Mouse (Mus musculus) midbrain, postnatal 0 days (tissue): ENCODE data around the gene Fam205c. TPM values are rescaled to one million over a fixed set of nuclear protein-coding genes. Genes with fewer than 3 reads are reported as not detected.
A peak's percentile ranks its signal among the peaks of the same experiment; 100 is the strongest.

Source experiments
- ATAC-seq: fragments of 200-750 bp; cut with Nextera tagmentation; 2 replicates; pipeline ENCODE4 v1.8.0; 2017; ENCODE audit warnings: moderate number of reproducible peaks, mild to moderate bottlenecking, moderate TSS enrichment, moderate library complexity; ENCODE audit not compliant: low FRiP score
- DNase-seq: peaks from one replicate; pipeline ENCODE4 v3.0.0-alpha.2; 2015; ENCODE audit warnings: low spot score
- H3K27ac ChIP-seq: fragments of 300-500 bp; sonication (generic); 2 replicates; pipeline ENCODE4 v1.5.1; 2014; ENCODE audit warnings: low read depth, mild to moderate bottlenecking, low read length, mixed read lengths
- H3K27me3 ChIP-seq: fragments of 300-500 bp; sonication (generic); 2 replicates; pipeline ENCODE4 v1.6.1; 2014; ENCODE audit warnings: low read length, control low read depth, mixed read lengths; ENCODE audit not compliant: insufficient read depth
- H3K36me3 ChIP-seq: fragments of 300-500 bp; sonication (generic); 2 replicates; pipeline ENCODE4 v1.6.1; 2014; ENCODE audit warnings: low read length, control low read depth, mixed read lengths; ENCODE audit not compliant: insufficient read depth
- H3K4me1 ChIP-seq: fragments of 300-500 bp; sonication (generic); 2 replicates; pipeline ENCODE4 v1.6.1; 2014; ENCODE audit warnings: mild to moderate bottlenecking, control low read depth, antibody characterized with exemption, low read length, mixed read lengths; ENCODE audit not compliant: insufficient read depth
- H3K4me2 ChIP-seq: fragments of 300-500 bp; sonication (generic); 2 replicates; pipeline ENCODE4 v1.6.1; 2014; ENCODE audit warnings: low read depth, mild to moderate bottlenecking, low read length, mixed read lengths; ENCODE audit not compliant: poor library complexity, severe bottlenecking
- H3K4me3 ChIP-seq: fragments of 300-500 bp; sonication (generic); 2 replicates; pipeline ENCODE4 v1.5.1; 2014; ENCODE audit warnings: low read depth, mild to moderate bottlenecking, low read length, moderate library complexity
- H3K9ac ChIP-seq: fragments of 300-500 bp; sonication (generic); replicated peaks from 2 replicates; pipeline ENCODE4 v1.6.1; 2014; ENCODE audit warnings: mild to moderate bottlenecking, low read length, moderate library complexity, mixed read lengths; ENCODE audit not compliant: poor library complexity, severe bottlenecking
- H3K9me3 ChIP-seq: fragments of 300-500 bp; sonication (generic); 2 replicates; pipeline ENCODE4 v1.6.1; 2016; ENCODE audit warnings: low read length, control low read depth
- CTCF ChIP-seq: IDR thresholded peaks from 2 replicates; pipeline ENCODE4 v1.5.1; 2016; ENCODE audit warnings: antibody characterized with exemption, mild to moderate bottlenecking
- WGBS: fragments of 180-500 bp; shearing (Covaris S2); extraction: QIAGEN DNeasy Blood & Tissue Kit; methylation state at CpG from one replicate; pipeline ENCODE4 v1.1.7; 2014; 5-methylcytosine and 5-hydroxymethylcytosine counted together
- polyA plus RNA-seq: library from polyadenylated mRNA; unstranded; fragments of >200 nt; fragmentation: Nextera tagmentation; extraction: Ambion mirVana; gene quantifications from 2 replicates; pipeline ENCODE4 v1.2.1, GENCODE M21; 2015
- total RNA-seq: library from RNA; depleted of rRNA; stranded (reverse); fragments of >200 nt; gene quantifications from 2 replicates; pipeline ENCODE4 v1.2.3, GENCODE M21; 2014

Gene Fam205c
- total and polyA plus RNA-seq, 2 experiments from 2014 or later: 4.4 TPM; not detected in 1

GRCm38 (mm10) chr4:42916617-42917401, 42.8 kb upstream of the Fam205c start, which contains the start of gene Phf24:
Gene Phf24, plus strand, starts transcription at chr4:42916660.
- H3K27me3 ChIP-seq: no peaks in the 10 kb centered on the region
- H3K36me3 ChIP-seq: no peaks in the 10 kb centered on the region
- H3K4me2 ChIP-seq: peak within 1 kb of the TSS; percentile 90
- DNase-seq (peak; percentile 76), ATAC-seq (peak; percentile 80)
- no peak for TF ChIP-seq CTCF
- no peaks in the 10 kb centered on the region for H3K9me3 ChIP-seq
- peaks cover 14% of the 10 kb centered on the region for H3K4me1 ChIP-seq
- H3K27ac ChIP-seq: peak within 1 kb of the TSS; percentile 70
- H3K9ac ChIP-seq: peak within 1 kb of the TSS; percentile 89
- WGBS: 1% methylated on average over 59 of the region's 90 CpGs
- peak within 1 kb of the TSS; percentile 76 for H3K4me3 ChIP-seq

- Histone ChIP-seq H3K27me3 (no peaks in the 10 kb centered on the region), H3K9me3 (no peaks in the 10 kb centered on the region), H3K4me2 (peak overlapping the region; percentile 90), H3K4me1 (peaks cover 9% of the 10 kb centered on the region; the same call in 1 of the 2 replicates), H3K27ac (no peak overlapping the region), H3K4me3 (peak overlapping the region; percentile 76; the same call in 1 of the 2 replicates), H3K9ac (peak overlapping the region; percentile 89; the same call in 1 of the 2 replicates), H3K36me3 (no peaks in the 10 kb centered on the region)
- 71% methylated on average over 1 of the region's 1 CpGs for WGBS
- TF ChIP-seq CTCF: no peak
- ATAC-seq (no peak), DNase-seq (no peak)
These were observed 41.9 kb upstream of the Fam205c start for GRCm38 (mm10) chr4:42915966-42916365.

- Histone ChIP-seq H3K36me3 (no peaks in the 10 kb centered on the region), H3K9me3 (no peaks in the 10 kb centered on the region), H3K9ac (no peak overlapping the region), H3K4me2 (no peak overlapping the region), H3K4me1 (peaks cover 9% of the 10 kb centered on the region; the same call in 1 of the 2 replicates), H3K27me3 (no peaks in the 10 kb centered on the region), H3K27ac (no peak overlapping the region), H3K4me3 (no peak overlapping the region)
- 89% methylated on average over 12 of the region's 12 CpGs for WGBS
- no peak for ATAC-seq
- no peak for TF ChIP-seq CTCF
- no peak for DNase-seq
These were observed 41.3 kb upstream of the Fam205c start for GRCm38 (mm10) chr4:42915311-42915710.

- Histone ChIP-seq H3K9ac (no peak overlapping the region), H3K4me3 (no peak overlapping the region; the same call in 1 of the 2 replicates), H3K36me3 (no peaks in the 10 kb centered on the region), H3K4me2 (no peak overlapping the region), H3K9me3 (no peaks in the 10 kb centered on the region), H3K27ac (no peak overlapping the region), H3K27me3 (no peaks in the 10 kb centered on the region), H3K4me1 (peaks cover 5% of the 10 kb centered on the region; the same call in 1 of the 2 replicates)
- no peak for ATAC-seq
- no peak for TF ChIP-seq CTCF
- DNase-seq: no peak
- 51% methylated on average over 10 of the region's 10 CpGs for WGBS
These were observed 39.4 kb upstream of the Fam205c start for GRCm38 (mm10) chr4:42913391-42913790.

GRCm38 (mm10) chr4:42904966-42905365, 30.9 kb upstream of the Fam205c start:
- Histone ChIP-seq H3K9ac (no peak overlapping the region), H3K27me3 (no peaks in the 10 kb centered on the region), H3K4me2 (no peak overlapping the region), H3K27ac (no peak overlapping the region; the same call in 1 of the 2 replicates), H3K4me3 (no peak overlapping the region), H3K4me1 (no peaks in the 10 kb centered on the region), H3K9me3 (no peaks in the 10 kb centered on the region), H3K36me3 (no peaks in the 10 kb centered on the region)
- no peak for ATAC-seq
- no peak for DNase-seq
- no peak for TF ChIP-seq CTCF
- 26% methylated on average over 6 of the region's 6 CpGs for WGBS

- DNase-seq: no peak
- no peak for ATAC-seq
- no peaks in the 10 kb centered on the region for H3K9me3 ChIP-seq
- TF ChIP-seq CTCF: no peak
- no peaks in the 10 kb centered on the region for H3K36me3 ChIP-seq
- no peak overlapping the region for H3K4me3 ChIP-seq
- 64% methylated on average over 3 of the region's 3 CpGs for WGBS
- no peak overlapping the region for H3K4me2 ChIP-seq
- H3K9ac ChIP-seq: no peak overlapping the region
- no peaks in the 10 kb centered on the region for H3K4me1 ChIP-seq
- no peaks in the 10 kb centered on the region for H3K27me3 ChIP-seq
- no peak overlapping the region for H3K27ac ChIP-seq
These were observed 30.5 kb upstream of the Fam205c start for GRCm38 (mm10) chr4:42904523-42904922.
